22 mouse cellular contexts compared by ENCODE assay signal in the genomic region with DNA sequence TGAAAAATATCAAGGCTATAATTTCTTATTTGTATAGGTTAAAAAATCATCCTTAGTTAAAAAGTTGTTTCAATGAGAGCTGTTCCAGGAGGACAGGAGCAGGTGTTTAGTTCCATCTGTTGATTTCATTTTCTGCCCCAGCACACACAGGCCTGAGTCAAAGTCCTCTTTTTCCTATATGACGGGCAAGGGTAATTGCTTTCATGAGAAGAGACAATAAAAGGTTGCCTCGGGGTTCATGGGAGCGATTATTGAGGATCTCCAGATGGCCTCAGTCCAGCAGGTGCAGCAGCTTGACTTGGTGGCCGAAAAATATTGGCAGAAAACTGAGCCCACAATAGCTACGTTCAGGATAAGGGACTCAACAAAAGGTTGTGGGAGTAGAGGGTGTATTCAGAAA.
A peak's percentile ranks its signal among the peaks of the same experiment; 100 is the strongest.
DNase-seq lines count a peak whose midpoint lies in the region; ATAC-seq and TF ChIP-seq lines count a peak whose summit lies in the region.
"Had no signal": no experiment of that assay in that cellular context is flagged by ENCODE, and none has a peak within 500 bp of the region (broad histone marks: within the 10 kb centered on the region; RNA-seq: fewer than 3 reads in every experiment).

No protein-coding gene starts in this region.

- H3K36me3 ChIP-seq in midbrain, postnatal 0 days (ENCODE audit: insufficient read depth, low read length): no peaks in the 10 kb centered on the region
- H3K36me3 ChIP-seq in midbrain, embryonic 11.5 days (ENCODE audit: control insufficient read depth, insufficient read depth, low read length): no peaks in the 10 kb centered on the region
- H3K36me3 ChIP-seq: embryonic facial prominence, embryonic 10.5 days; forebrain, embryonic 15.5 days; heart, embryonic 15.5 days; limb, embryonic 10.5 days; midbrain, embryonic 12.5 days had no signal

- H3K4me2 ChIP-seq in midbrain, postnatal 0 days (ENCODE audit: low read depth, low read length, poor library complexity, severe bottlenecking): no peak overlapping the region
- H3K4me2 ChIP-seq in midbrain, embryonic 11.5 days: no peak overlapping the region
- H3K4me2 ChIP-seq: forebrain, embryonic 15.5 days; heart, embryonic 15.5 days; liver, embryonic 11.5 days; midbrain, embryonic 12.5 days had no signal

- DNase-seq in frontal cortex, postnatal 14 days (ENCODE audit: low spot score in 2 of 2): no peak
- peak; percentile 47 for DNase-seq in midbrain, postnatal 0 days (ENCODE audit: low spot score)
- DNase-seq in midbrain, embryonic 11.5 days (ENCODE audit: low spot score, missing footprints): no peak
- peak; percentile 13 for DNase-seq in embryo, embryonic 10.5 days (ENCODE audit: low spot score)
- peak; percentile 66 for DNase-seq in retina, postnatal 1 day
- DNase-seq in c-Kit-positive CD71-positive TER-119-positive erythroid progenitor cells, embryonic 14.5 days (ENCODE audit: low spot score): no peak
- DNase-seq: adrenal gland, postnatal 36 days; gastrocnemius, adult 2 months; heart, adult 18-20 months; kidney, postnatal 4 days; lung, adult 2 months; lung, postnatal 4 days had no signal

- no peaks in the 10 kb centered on the region for H3K4me1 ChIP-seq in midbrain, postnatal 0 days (ENCODE audit: insufficient read depth, low read length)
- peaks cover 4% of the 10 kb centered on the region for H3K4me1 ChIP-seq in midbrain, embryonic 11.5 days (ENCODE audit: control insufficient read depth, insufficient read depth, low read length)
- H3K4me1 ChIP-seq: forebrain, embryonic 15.5 days; heart, embryonic 15.5 days; limb, embryonic 10.5 days; midbrain, embryonic 12.5 days had no signal

- H3K27ac ChIP-seq in midbrain, postnatal 0 days (ENCODE audit: low read depth, low read length): no peak overlapping the region
- no peak overlapping the region for H3K27ac ChIP-seq in midbrain, embryonic 11.5 days (ENCODE audit: low read depth, low read length)
- H3K27ac ChIP-seq: embryonic facial prominence, embryonic 10.5 days; forebrain, embryonic 15.5 days; gastrocnemius, adult 2 months; heart, embryonic 15.5 days; limb, embryonic 10.5 days; midbrain, embryonic 12.5 days; stomach, postnatal 0 days had no signal

- no peak for TF ChIP-seq CTCF in midbrain, postnatal 0 days (IDR thresholded peaks at IDR 0.05)

- H3K9me3 ChIP-seq in midbrain, postnatal 0 days (ENCODE audit: low read length): no peaks in the 10 kb centered on the region
- H3K9me3 ChIP-seq in midbrain, embryonic 11.5 days (ENCODE audit: control insufficient read depth, low read length): no peaks in the 10 kb centered on the region
- H3K9me3 ChIP-seq: embryonic facial prominence, embryonic 10.5 days; forebrain, embryonic 15.5 days; heart, embryonic 15.5 days; limb, embryonic 10.5 days; midbrain, embryonic 12.5 days had no signal

- no peak overlapping the region for H3K9ac ChIP-seq in midbrain, postnatal 0 days (replicated peaks; ENCODE audit: low read length, poor library complexity, severe bottlenecking)
- H3K9ac ChIP-seq in midbrain, embryonic 11.5 days (ENCODE audit: low read length): no peak overlapping the region
- H3K9ac ChIP-seq: forebrain, embryonic 15.5 days; heart, embryonic 15.5 days; midbrain, embryonic 12.5 days had no signal

- no peaks in the 10 kb centered on the region for H3K27me3 ChIP-seq in midbrain, postnatal 0 days (ENCODE audit: insufficient read depth, low read length)
- no peaks in the 10 kb centered on the region for H3K27me3 ChIP-seq in midbrain, embryonic 11.5 days (ENCODE audit: control insufficient read depth, insufficient read depth, low read length)
- H3K27me3 ChIP-seq: forebrain, embryonic 15.5 days; heart, embryonic 15.5 days; midbrain, embryonic 12.5 days had no signal

- H3K4me3 ChIP-seq in midbrain, postnatal 0 days (ENCODE audit: low read depth, low read length): no peak overlapping the region
- no peak overlapping the region for H3K4me3 ChIP-seq in midbrain, embryonic 11.5 days (ENCODE audit: low read depth, low read length)
- H3K4me3 ChIP-seq: embryonic facial prominence, embryonic 10.5 days; forebrain, embryonic 15.5 days; gastrocnemius, adult 2 months; heart, embryonic 15.5 days; limb, embryonic 10.5 days; midbrain, embryonic 12.5 days had no signal

- ATAC-seq in frontal cortex, adult (ENCODE audit: low TSS enrichment): peak; percentile 7; the same call in 1 of the 2 replicates
- no peak for ATAC-seq in midbrain, postnatal 0 days (ENCODE audit: low FRiP score)
- no peak for ATAC-seq in midbrain, embryonic 11.5 days (ENCODE audit: low FRiP score)
- ATAC-seq: activated CD4-positive, CD25-positive, alpha-beta regulatory T cell, adult 4 months; forebrain, embryonic 15.5 days; intestine, postnatal 0 days had no signal

- 58% methylated on average over 5 of the region's 5 CpGs for WGBS in midbrain, postnatal 0 days
- 75% methylated on average over 5 of the region's 5 CpGs for WGBS in midbrain, embryonic 11.5 days

Comparison
In these comparisons a context has a peak if more than half of its experiments do, and no peak if none do; other contexts are left out.
1. DNase-seq: peak in midbrain, postnatal 0 days (single experiment), embryo, embryonic 10.5 days (single experiment) and retina, postnatal 1 day (single experiment); none in frontal cortex, postnatal 14 days (0 of 2), midbrain, embryonic 11.5 days (single experiment) and c-Kit-positive CD71-positive TER-119-positive erythroid progenitor cells, embryonic 14.5 days (single experiment).